Mouse (Mus musculus): Measurements from ENCODE around the gene Aftph. TPM values are rescaled to one million over a fixed set of nuclear protein-coding genes. Genes with fewer than 3 reads are reported as not detected.

Aftph gene
- 9.2 and 11.9 TPM in 2 replicates for polyA plus RNA-seq (2015; fragmentation: Nextera tagmentation; extraction: Ambion mirVana)

GRCm38 (mm10) chr11:20741201-20742100, at the start of gene Aftph:
Aftph (minus strand) TSS chr11:20741589.
- Histone ChIP-seq H3K4me3 (peak within 1 kb of the TSS; percentile 88), H3K27ac (peak within 1 kb of the TSS; percentile 90), H3K27me3 (no peaks in the 10 kb centered on the region), H3K4me2 (peak within 1 kb of the TSS; percentile 80), H3K36me3 (no peaks in the 10 kb centered on the region), H3K4me1 (replicated peaks) (peaks cover 3% of the 10 kb centered on the region; the same call in 1 of the 2 replicates), H3K9me3 (replicated peaks) (no peaks in the 10 kb centered on the region), H3K9ac (peak within 1 kb of the TSS; percentile 90)
- under 1% methylated on average over 68 of the region's 81 CpGs for WGBS
- peak; percentile 99 for ATAC-seq (replicated peaks; ENCODE audit: insufficient number of reproducible peaks, insufficient read depth, low FRiP score, low read depth)

GRCm38 (mm10) chr11:20789015-20789414, 47.6 kb upstream of the Aftph start:
- Histone ChIP-seq H3K4me1 (replicated peaks) (no peaks in the 10 kb centered on the region), H3K9me3 (replicated peaks) (no peaks in the 10 kb centered on the region), H3K4me3 (no peak overlapping the region), H3K9ac (no peak overlapping the region), H3K27ac (no peak overlapping the region), H3K36me3 (no peaks in the 10 kb centered on the region), H3K4me2 (no peak overlapping the region), H3K27me3 (no peaks in the 10 kb centered on the region)
- WGBS, result 67% methylated on average over 1 of the region's 1 CpGs
- no peak for ATAC-seq (replicated peaks; ENCODE audit: insufficient number of reproducible peaks, insufficient read depth, low FRiP score, low read depth)

- 64% methylated on average over 3 of the region's 3 CpGs for whole genome bisulfite sequencing
- Histone ChIP-seq H3K4me2 (no peak overlapping the region), H3K9me3 (replicated peaks) (no peaks in the 10 kb centered on the region), H3K9ac (no peak overlapping the region), H3K27me3 (no peaks in the 10 kb centered on the region), H3K36me3 (no peaks in the 10 kb centered on the region), H3K4me3 (no peak overlapping the region), H3K4me1 (replicated peaks) (no peaks in the 10 kb centered on the region), H3K27ac (no peak overlapping the region)
- no peak for ATAC-seq (replicated peaks; ENCODE audit: insufficient number of reproducible peaks, insufficient read depth, low FRiP score, low read depth)
These were observed 46.7 kb upstream of the Aftph start for GRCm38 (mm10) chr11:20788070-20788469.

GRCm38 (mm10) chr11:20786191-20786590, 44.8 kb upstream of the Aftph start:
- Histone ChIP-seq H3K4me1 (replicated peaks) (no peaks in the 10 kb centered on the region), H3K36me3 (no peaks in the 10 kb centered on the region), H3K9ac (no peak overlapping the region), H3K4me2 (no peak overlapping the region), H3K27me3 (no peaks in the 10 kb centered on the region), H3K27ac (no peak overlapping the region), H3K9me3 (replicated peaks) (no peaks in the 10 kb centered on the region), H3K4me3 (no peak overlapping the region)
- 63% methylated on average over 2 of the region's 2 CpGs for WGBS
- no peak for ATAC-seq (replicated peaks; ENCODE audit: insufficient number of reproducible peaks, insufficient read depth, low FRiP score, low read depth)

GRCm38 (mm10) chr11:20785186-20785585, 43.8 kb upstream of the Aftph start:
- Histone ChIP-seq H3K27me3 (no peaks in the 10 kb centered on the region), H3K36me3 (no peaks in the 10 kb centered on the region), H3K4me3 (no peak overlapping the region), H3K27ac (no peak overlapping the region), H3K9me3 (replicated peaks) (no peaks in the 10 kb centered on the region), H3K4me1 (replicated peaks) (no peaks in the 10 kb centered on the region), H3K9ac (no peak overlapping the region), H3K4me2 (no peak overlapping the region)
- no peak for ATAC-seq (replicated peaks; ENCODE audit: insufficient number of reproducible peaks, insufficient read depth, low FRiP score, low read depth)
- WGBS, result 73% methylated on average over 1 of the region's 1 CpGs

GRCm38 (mm10) chr11:20784776-20785175, 43.4 kb upstream of the Aftph start:
- no peak overlapping the region for H3K9ac ChIP-seq
- WGBS, result 81% methylated on average over 6 of the region's 6 CpGs
- no peaks in the 10 kb centered on the region for H3K9me3 ChIP-seq (replicated peaks)
- H3K27me3 ChIP-seq, result no peaks in the 10 kb centered on the region
- H3K27ac ChIP-seq, result no peak overlapping the region
- H3K4me2 ChIP-seq, result no peak overlapping the region
- no peak for ATAC-seq (replicated peaks; ENCODE audit: insufficient number of reproducible peaks, insufficient read depth, low FRiP score, low read depth)
- no peaks in the 10 kb centered on the region for H3K4me1 ChIP-seq (replicated peaks)
- H3K4me3 ChIP-seq, result no peak overlapping the region
- H3K36me3 ChIP-seq, result no peaks in the 10 kb centered on the region

- Histone ChIP-seq H3K9me3 (replicated peaks) (no peaks in the 10 kb centered on the region), H3K36me3 (no peaks in the 10 kb centered on the region)
These were observed 42.1 kb upstream of the Aftph start for GRCm38 (mm10) chr11:20783467-20783866.

GRCm38 (mm10) chr11:20782620-20783019, 41.2 kb upstream of the Aftph start:
- ATAC-seq (replicated peaks; ENCODE audit: insufficient number of reproducible peaks, insufficient read depth, low FRiP score, low read depth), result no peak
- Histone ChIP-seq H3K27me3 (no peaks in the 10 kb centered on the region), H3K4me1 (replicated peaks) (no peaks in the 10 kb centered on the region), H3K9me3 (replicated peaks) (no peaks in the 10 kb centered on the region), H3K9ac (no peak overlapping the region), H3K4me2 (no peak overlapping the region), H3K4me3 (no peak overlapping the region), H3K27ac (no peak overlapping the region), H3K36me3 (no peaks in the 10 kb centered on the region)
- WGBS, result 55% methylated on average over 2 of the region's 2 CpGs

More at GRCm38 (mm10) chr11:20783467-20783866, 42.1 kb upstream of the Aftph start:
- H3K4me3 ChIP-seq, result no peak overlapping the region
- no peaks in the 10 kb centered on the region for H3K27me3 ChIP-seq
- H3K4me2 ChIP-seq, result no peak overlapping the region
- no peak overlapping the region for H3K9ac ChIP-seq
- 79% methylated on average over 1 of the region's 1 CpGs for WGBS
- H3K27ac ChIP-seq, result no peak overlapping the region
- H3K4me1 ChIP-seq (replicated peaks), result no peaks in the 10 kb centered on the region
- no peak for ATAC-seq (replicated peaks; ENCODE audit: insufficient number of reproducible peaks, insufficient read depth, low FRiP score, low read depth)

GRCm38 (mm10) chr11:20780312-20780711, 38.9 kb upstream of the Aftph start:
- Histone ChIP-seq H3K4me1 (replicated peaks) (no peaks in the 10 kb centered on the region), H3K9ac (no peak overlapping the region), H3K9me3 (replicated peaks) (no peaks in the 10 kb centered on the region), H3K27ac (no peak overlapping the region), H3K4me2 (no peak overlapping the region), H3K36me3 (no peaks in the 10 kb centered on the region), H3K4me3 (no peak overlapping the region), H3K27me3 (no peaks in the 10 kb centered on the region)
- no peak for ATAC-seq (replicated peaks; ENCODE audit: insufficient number of reproducible peaks, insufficient read depth, low FRiP score, low read depth)
- 78% methylated on average over 4 of the region's 4 CpGs for WGBS

GRCm38 (mm10) chr11:20778861-20779563, 37.6 kb upstream of the Aftph start:
- WGBS, result 78% methylated on average over 3 of the region's 3 CpGs
- H3K36me3 ChIP-seq, result no peaks in the 10 kb centered on the region
- H3K4me2 ChIP-seq, result no peak overlapping the region
- H3K27ac ChIP-seq, result no peak overlapping the region
- H3K9ac ChIP-seq, result no peak overlapping the region
- no peak for ATAC-seq (replicated peaks; ENCODE audit: insufficient number of reproducible peaks, insufficient read depth, low FRiP score, low read depth)
- no peaks in the 10 kb centered on the region for H3K4me1 ChIP-seq (replicated peaks)
- H3K4me3 ChIP-seq, result no peak overlapping the region
- H3K9me3 ChIP-seq (replicated peaks), result no peaks in the 10 kb centered on the region
- no peaks in the 10 kb centered on the region for H3K27me3 ChIP-seq

- Histone ChIP-seq H3K4me2 (no peak overlapping the region), H3K27me3 (no peaks in the 10 kb centered on the region), H3K9ac (no peak overlapping the region), H3K27ac (no peak overlapping the region), H3K4me3 (no peak overlapping the region), H3K36me3 (no peaks in the 10 kb centered on the region), H3K9me3 (replicated peaks) (no peaks in the 10 kb centered on the region), H3K4me1 (replicated peaks) (no peaks in the 10 kb centered on the region)
- WGBS, result 28% methylated on average over 1 of the region's 1 CpGs
- no peak for ATAC-seq (replicated peaks; ENCODE audit: insufficient number of reproducible peaks, insufficient read depth, low FRiP score, low read depth)
These were observed 36.9 kb upstream of the Aftph start for GRCm38 (mm10) chr11:20778298-20778697.

All from heart, embryonic 15.5 days (tissue).